Mouse (Mus musculus) hindbrain, postnatal 0 days (tissue): ENCODE measurements around the gene Slirp. TPM values are rescaled to one million over a fixed set of nuclear protein-coding genes. Genes with fewer than 3 reads are reported as not detected.

Experiments used
- ATAC-seq: fragments of 200-750 bp; cut with Nextera tagmentation; 2 replicates; pipeline ENCODE4 v1.8.0; 2017; ENCODE audit warnings: mild to moderate bottlenecking, moderate TSS enrichment, moderate library complexity
- DNase-seq: peaks from one replicate; pipeline ENCODE4 v3.0.0-alpha.2; 2015; ENCODE audit warnings: low spot score
- H3K27ac ChIP-seq: fragments of 300-500 bp; sonication (generic); 2 replicates; pipeline ENCODE4 v1.5.1; 2014; ENCODE audit warnings: mild to moderate bottlenecking
- H3K27me3 ChIP-seq: fragments of 300-500 bp; sonication (generic); 2 replicates; pipeline ENCODE4 v1.6.1; 2014; ENCODE audit warnings: low read length, mixed read lengths; ENCODE audit not compliant: insufficient read depth
- H3K36me3 ChIP-seq: fragments of 300-500 bp; sonication (generic); 2 replicates; pipeline ENCODE4 v1.6.1; 2014; ENCODE audit warnings: low read length, mixed read lengths; ENCODE audit not compliant: insufficient read depth
- H3K4me1 ChIP-seq: fragments of 300-500 bp; sonication (generic); 2 replicates; pipeline ENCODE4 v1.6.1; 2014; ENCODE audit warnings: antibody characterized with exemption, low read length, mixed read lengths; ENCODE audit not compliant: insufficient read depth
- H3K4me2 ChIP-seq: fragments of 300-500 bp; sonication (generic); 2 replicates; pipeline ENCODE4 v1.6.1; 2014; ENCODE audit warnings: low read depth, mild to moderate bottlenecking, low read length, moderate library complexity, mixed read lengths
- H3K4me3 ChIP-seq: fragments of 300-500 bp; sonication (generic); 2 replicates; pipeline ENCODE4 v1.5.1; 2014; ENCODE audit warnings: low read length
- H3K9ac ChIP-seq: fragments of 300-500 bp; sonication (generic); replicated peaks from 2 replicates; pipeline ENCODE4 v1.6.1; 2014; ENCODE audit warnings: mild to moderate bottlenecking, low read length, moderate library complexity, mixed read lengths
- H3K9me3 ChIP-seq: fragments of 300-500 bp; sonication (generic); 2 replicates; pipeline ENCODE4 v1.6.1; 2016; ENCODE audit warnings: low read length, mixed read lengths
- CTCF ChIP-seq: IDR thresholded peaks from 2 replicates; pipeline ENCODE4 v1.5.1; 2016; ENCODE audit warnings: antibody characterized with exemption, control low read depth, low read depth
- WGBS: fragments of 180-500 bp; shearing (Covaris S2); extraction: QIAGEN DNeasy Blood & Tissue Kit; methylation state at CpG from one replicate; pipeline ENCODE4 v1.1.7; 2014; 5-methylcytosine and 5-hydroxymethylcytosine counted together
- polyA plus RNA-seq: library from polyadenylated mRNA; unstranded; fragments of >200 nt; fragmentation: Nextera tagmentation; extraction: Ambion mirVana; gene quantifications from 2 replicates; pipeline ENCODE4 v1.2.1, GENCODE M21; 2015
- total RNA-seq: library from RNA; depleted of rRNA; stranded (reverse); fragments of >200 nt; gene quantifications from 2 replicates; pipeline ENCODE4 v1.2.3, GENCODE M21; 2014

The Slirp gene
- total and polyA plus RNA-seq, 2 experiments from 2014 or later, result 159 to 224 TPM

- no peak overlapping the region for H3K27ac ChIP-seq
- H3K9me3 ChIP-seq, result no peaks in the 10 kb centered on the region
- no peak overlapping the region for H3K9ac ChIP-seq
- H3K4me2 ChIP-seq, result no peak overlapping the region
- H3K36me3 ChIP-seq, result no peaks in the 10 kb centered on the region
- peak; percentile 79 for TF ChIP-seq CTCF
- 36% methylated on average over 7 of the region's 7 CpGs for WGBS
- no peak overlapping the region for H3K4me3 ChIP-seq
- ATAC-seq (no peak), DNase-seq (peak; percentile 71)
- H3K4me1 ChIP-seq, result peaks cover 8% of the 10 kb centered on the region
- no peaks in the 10 kb centered on the region for H3K27me3 ChIP-seq
Observed at GRCm38 (mm10) chr12:87416690-87417089, 27.0 kb upstream of the Slirp start.

- H3K9me3 ChIP-seq, result no peaks in the 10 kb centered on the region
- H3K36me3 ChIP-seq, result no peaks in the 10 kb centered on the region
- ATAC-seq (peak; percentile 92), DNase-seq (peak; percentile 87)
- WGBS, result 22% methylated on average over 5 of the region's 5 CpGs
- no peak overlapping the region for H3K9ac ChIP-seq
- no peak for TF ChIP-seq CTCF
- no peak overlapping the region for H3K4me2 ChIP-seq
- H3K4me1 ChIP-seq, result peaks cover 8% of the 10 kb centered on the region
- H3K27ac ChIP-seq, result peak overlapping the region; percentile 77
- H3K4me3 ChIP-seq, result no peak overlapping the region
- H3K27me3 ChIP-seq, result no peaks in the 10 kb centered on the region
Observed at GRCm38 (mm10) chr12:87418921-87419320, 24.8 kb upstream of the Slirp start.

- TF ChIP-seq CTCF, result no peak
- Histone ChIP-seq H3K4me3 (no peak overlapping the region), H3K4me2 (no peak overlapping the region), H3K27ac (peak overlapping the region; percentile 77; the same call in 1 of the 2 replicates), H3K9me3 (no peaks in the 10 kb centered on the region), H3K36me3 (no peaks in the 10 kb centered on the region), H3K27me3 (no peaks in the 10 kb centered on the region), H3K9ac (no peak overlapping the region), H3K4me1 (peaks cover 8% of the 10 kb centered on the region)
- no peak for ATAC-seq
- WGBS, result 72% methylated on average over 12 of the region's 12 CpGs
- DNase-seq, result no peak
Observed at GRCm38 (mm10) chr12:87419974-87420485, 23.7 kb upstream of the Slirp start.

GRCm38 (mm10) chr12:87421708-87422507 lies 21.8 kb upstream of the Slirp start:
- Histone ChIP-seq H3K4me2 (no peak overlapping the region), H3K27ac (no peak overlapping the region), H3K9ac (no peak overlapping the region), H3K27me3 (no peaks in the 10 kb centered on the region), H3K36me3 (0 out of 2 replicates have a peak, but pooled peaks cover 3% of the 10 kb centered on the region), H3K4me3 (no peak overlapping the region), H3K4me1 (peaks cover 8% of the 10 kb centered on the region), H3K9me3 (no peaks in the 10 kb centered on the region)
- peak; percentile 26 for DNase-seq
- no peak for ATAC-seq
- no peak for TF ChIP-seq CTCF
- WGBS, result 56% methylated on average over 5 of the region's 5 CpGs

- no peaks in the 10 kb centered on the region for H3K9me3 ChIP-seq
- H3K9ac ChIP-seq, result no peak overlapping the region
- DNase-seq, result no peak
- no peak overlapping the region for H3K4me3 ChIP-seq
- no peaks in the 10 kb centered on the region for H3K27me3 ChIP-seq
- WGBS, result 50% methylated on average over 1 of the region's 1 CpGs
- no peak overlapping the region for H3K4me2 ChIP-seq
- peaks cover 8% of the 10 kb centered on the region for H3K4me1 ChIP-seq
- ATAC-seq, result no peak
- H3K27ac ChIP-seq, result no peak overlapping the region
- TF ChIP-seq CTCF, result no peak
- H3K36me3 ChIP-seq, result peaks cover 18% of the 10 kb centered on the region
Observed at GRCm38 (mm10) chr12:87423700-87424099, 20.0 kb upstream of the Slirp start.

GRCm38 (mm10) chr12:87424516-87424915 lies 19.2 kb upstream of the Slirp start:
- Histone ChIP-seq H3K27ac (no peak overlapping the region), H3K9me3 (no peaks in the 10 kb centered on the region), H3K4me2 (no peak overlapping the region), H3K27me3 (no peaks in the 10 kb centered on the region), H3K4me3 (no peak overlapping the region), H3K4me1 (no peaks in the 10 kb centered on the region; the same call in 1 of the 2 replicates), H3K9ac (no peak overlapping the region), H3K36me3 (peaks cover 26% of the 10 kb centered on the region)
- ATAC-seq (no peak), DNase-seq (no peak)
- 20% methylated on average over 3 of the region's 3 CpGs for WGBS
- TF ChIP-seq CTCF, result no peak
